Mouse (Mus musculus) hindbrain, postnatal 0 days (tissue): Measurements from ENCODE around the gene Dek. TPM values are rescaled to one million over a fixed set of nuclear protein-coding genes. Genes with fewer than 3 reads are reported as not detected.

Experiments used
- ATAC-seq: fragments of 200-750 bp; cut with Nextera tagmentation; 2 replicates; pipeline ENCODE4 v1.8.0; 2017; ENCODE audit warnings: mild to moderate bottlenecking, moderate TSS enrichment, moderate library complexity
- DNase-seq: peaks from one replicate; pipeline ENCODE4 v3.0.0-alpha.2; 2015; ENCODE audit warnings: low spot score
- H3K27ac ChIP-seq: fragments of 300-500 bp; sonication (generic); 2 replicates; pipeline ENCODE4 v1.5.1; 2014; ENCODE audit warnings: mild to moderate bottlenecking
- H3K27me3 ChIP-seq: fragments of 300-500 bp; sonication (generic); 2 replicates; pipeline ENCODE4 v1.6.1; 2014; ENCODE audit warnings: low read length, mixed read lengths; ENCODE audit not compliant: insufficient read depth
- H3K36me3 ChIP-seq: fragments of 300-500 bp; sonication (generic); 2 replicates; pipeline ENCODE4 v1.6.1; 2014; ENCODE audit warnings: low read length, mixed read lengths; ENCODE audit not compliant: insufficient read depth
- H3K4me1 ChIP-seq: fragments of 300-500 bp; sonication (generic); 2 replicates; pipeline ENCODE4 v1.6.1; 2014; ENCODE audit warnings: antibody characterized with exemption, low read length, mixed read lengths; ENCODE audit not compliant: insufficient read depth
- H3K4me2 ChIP-seq: fragments of 300-500 bp; sonication (generic); 2 replicates; pipeline ENCODE4 v1.6.1; 2014; ENCODE audit warnings: low read depth, mild to moderate bottlenecking, low read length, moderate library complexity, mixed read lengths
- H3K4me3 ChIP-seq: fragments of 300-500 bp; sonication (generic); 2 replicates; pipeline ENCODE4 v1.5.1; 2014; ENCODE audit warnings: low read length
- H3K9ac ChIP-seq: fragments of 300-500 bp; sonication (generic); replicated peaks from 2 replicates; pipeline ENCODE4 v1.6.1; 2014; ENCODE audit warnings: mild to moderate bottlenecking, low read length, moderate library complexity, mixed read lengths
- H3K9me3 ChIP-seq: fragments of 300-500 bp; sonication (generic); 2 replicates; pipeline ENCODE4 v1.6.1; 2016; ENCODE audit warnings: low read length, mixed read lengths
- CTCF ChIP-seq: IDR thresholded peaks from 2 replicates; pipeline ENCODE4 v1.5.1; 2016; ENCODE audit warnings: antibody characterized with exemption, control low read depth, low read depth
- WGBS: fragments of 180-500 bp; shearing (Covaris S2); extraction: QIAGEN DNeasy Blood & Tissue Kit; methylation state at CpG from one replicate; pipeline ENCODE4 v1.1.7; 2014; 5-methylcytosine and 5-hydroxymethylcytosine counted together
- polyA plus RNA-seq: library from polyadenylated mRNA; unstranded; fragments of >200 nt; fragmentation: Nextera tagmentation; extraction: Ambion mirVana; gene quantifications from 2 replicates; pipeline ENCODE4 v1.2.1, GENCODE M21; 2015
- total RNA-seq: library from RNA; depleted of rRNA; stranded (reverse); fragments of >200 nt; gene quantifications from 2 replicates; pipeline ENCODE4 v1.2.3, GENCODE M21; 2014

Dek gene
- total and polyA plus RNA-seq, 2 experiments from 2014 or later: 42.2 to 131 TPM

DNA sequence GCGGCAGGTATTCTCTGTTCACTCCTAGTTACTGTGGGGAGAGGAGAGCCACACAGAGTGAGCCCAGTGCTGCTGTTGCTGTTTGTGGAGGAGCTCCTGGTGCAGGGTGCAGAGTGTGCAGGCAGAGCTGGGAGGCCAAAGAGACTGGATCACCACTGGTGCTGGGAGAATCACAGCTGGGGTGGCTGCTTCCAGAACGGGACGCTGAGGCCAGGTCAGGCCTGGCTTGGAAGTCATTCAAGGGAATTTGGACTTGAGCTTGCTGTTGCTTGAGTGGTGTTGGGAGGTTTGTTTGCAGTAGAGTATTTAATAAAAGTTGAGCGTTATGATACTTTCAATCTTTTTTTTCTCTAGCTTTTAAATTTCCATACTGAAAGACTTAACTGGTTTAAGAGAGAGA, 58.0 kb downstream of the Dek start:
- H3K4me3 ChIP-seq: no peak overlapping the region
- WGBS: 91% methylated on average over 4 of the region's 4 CpGs
- H3K9ac ChIP-seq: no peak overlapping the region
- no peak overlapping the region for H3K4me2 ChIP-seq
- no peaks in the 10 kb centered on the region for H3K9me3 ChIP-seq
- H3K36me3 ChIP-seq: peaks cover 30% of the 10 kb centered on the region
- no peak for TF ChIP-seq CTCF
- no peak for DNase-seq
- no peaks in the 10 kb centered on the region for H3K4me1 ChIP-seq
- no peaks in the 10 kb centered on the region for H3K27me3 ChIP-seq
- no peak overlapping the region for H3K27ac ChIP-seq
- ATAC-seq: no peak

DNA sequence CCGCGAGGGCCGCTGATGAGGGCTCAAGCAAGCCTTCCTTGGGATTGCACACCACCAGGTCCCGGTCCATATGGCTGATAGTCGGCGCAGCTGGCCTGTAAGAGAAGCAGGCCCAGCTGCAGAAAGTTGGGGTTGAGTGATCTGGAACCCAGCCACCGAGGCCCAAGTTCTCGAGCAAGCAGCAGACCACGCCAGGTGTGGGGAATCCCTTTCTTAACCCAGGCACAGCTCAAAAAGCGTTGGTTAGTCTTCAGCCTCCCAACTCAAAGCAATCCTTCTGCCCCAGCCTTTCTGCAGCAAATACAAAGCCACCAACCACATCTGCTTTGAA, 61.4 kb downstream of the Dek start, which contains the start of gene Tpmt:
TSS of gene Tpmt (minus strand) at position 121 of the 331 bp plus-strand sequence.
- DNase-seq (peak; percentile 13), ATAC-seq (no peak)
- Histone ChIP-seq H3K4me2 (peak within 1 kb of the TSS; percentile 99), H3K27ac (peak within 1 kb of the TSS; percentile 77), H3K9ac (peak within 1 kb of the TSS; percentile 83), H3K36me3 (peaks cover 8% of the 10 kb centered on the region), H3K9me3 (no peaks in the 10 kb centered on the region), H3K4me1 (0 out of 2 replicates have a peak, but pooled peaks cover 3% of the 10 kb centered on the region), H3K27me3 (no peaks in the 10 kb centered on the region), H3K4me3 (peak within 1 kb of the TSS; percentile 86)
- 14% methylated on average over 10 of the region's 10 CpGs for WGBS
- no peak for TF ChIP-seq CTCF

DNA sequence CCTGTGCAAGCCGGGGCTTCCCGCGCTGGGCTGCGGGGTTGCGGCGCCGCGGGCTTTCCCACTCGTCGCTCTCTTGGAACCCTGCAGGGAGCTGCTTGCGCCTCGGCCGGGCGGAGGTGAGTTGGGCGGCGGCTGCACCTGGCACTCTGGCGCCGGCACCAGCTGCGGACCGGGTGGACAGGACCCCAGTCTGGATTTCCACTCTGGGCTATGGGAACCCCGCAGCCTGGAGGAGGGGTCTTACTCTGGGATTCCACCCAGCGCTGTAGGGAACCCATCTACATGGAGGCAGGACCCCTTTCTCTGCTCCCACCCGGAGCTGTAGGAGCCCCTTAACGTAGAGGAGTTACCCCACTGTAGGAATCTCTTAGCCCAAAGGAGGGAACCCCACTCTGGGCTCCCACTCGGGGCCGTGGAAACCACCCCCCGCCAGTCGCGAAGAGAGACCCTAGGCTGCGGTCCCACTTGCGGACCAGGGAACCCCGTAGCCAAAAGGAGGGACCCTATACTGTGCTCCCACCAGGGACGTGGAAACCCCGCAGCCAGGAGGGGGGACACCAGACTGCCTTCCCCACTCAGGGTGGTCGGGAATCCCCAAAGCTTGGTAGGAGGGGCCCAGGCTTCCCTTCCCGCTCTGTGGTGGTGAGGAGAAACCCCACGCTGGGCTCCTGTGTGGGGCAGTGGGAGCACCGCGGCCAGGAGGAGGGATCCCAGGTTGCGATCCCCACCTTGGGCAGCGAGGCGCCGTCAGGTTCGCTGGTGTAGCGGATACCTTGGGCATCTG, 62.0 kb downstream of the Dek start:
- peaks cover 3% of the 10 kb centered on the region; the same call in 1 of the 2 replicates for H3K36me3 ChIP-seq
- H3K9me3 ChIP-seq: no peaks in the 10 kb centered on the region
- no peak for TF ChIP-seq CTCF
- H3K27ac ChIP-seq: peak overlapping the region; percentile 77
- DNase-seq (no peak), ATAC-seq (peak; percentile 21)
- WGBS: 1% methylated on average over 45 of the region's 45 CpGs
- H3K9ac ChIP-seq: peak overlapping the region; percentile 83
- 0 out of 2 replicates have a peak, but pooled peaks cover 3% of the 10 kb centered on the region for H3K4me1 ChIP-seq
- H3K4me3 ChIP-seq: peak overlapping the region; percentile 86
- peak overlapping the region; percentile 99 for H3K4me2 ChIP-seq
- H3K27me3 ChIP-seq: no peaks in the 10 kb centered on the region

DNA sequence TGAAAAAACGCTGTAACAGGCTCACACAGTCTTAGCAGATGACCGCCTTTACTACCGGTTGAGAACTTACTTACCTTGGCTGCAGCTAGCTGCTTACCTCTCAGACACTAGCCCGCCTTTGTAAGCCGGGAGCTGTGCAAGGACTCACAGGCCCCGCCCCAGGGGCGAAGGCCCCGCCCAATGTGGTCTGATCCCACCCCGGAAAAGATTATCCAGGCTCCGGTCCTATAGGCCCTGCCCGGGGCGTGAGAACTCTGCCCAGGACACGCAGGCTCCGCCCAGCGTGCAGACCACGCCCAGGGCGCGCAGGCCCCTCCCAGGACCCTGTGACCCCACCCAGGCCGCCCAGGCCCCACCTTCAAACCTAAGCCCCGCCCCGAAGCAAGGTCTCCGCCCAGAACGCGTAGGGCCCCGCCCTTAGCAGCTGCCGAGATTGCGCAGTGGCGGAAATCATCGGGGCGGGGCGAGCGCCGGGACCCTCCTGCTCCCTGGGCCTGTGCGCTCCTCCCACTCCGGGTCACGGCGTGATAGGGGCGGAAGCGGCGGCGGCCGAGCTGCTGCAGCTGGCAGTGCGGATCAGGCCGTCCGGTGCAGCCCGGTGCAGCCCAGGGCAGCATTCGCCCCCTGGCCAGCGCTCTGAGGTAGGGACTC, 62.8 kb downstream of the Dek start, which contains the start of gene Kdm1b:
TSS of gene Kdm1b (plus strand) at position 470 of the 651 bp plus-strand sequence.
- under 1% methylated on average over 47 of the region's 48 CpGs for WGBS

DNA sequence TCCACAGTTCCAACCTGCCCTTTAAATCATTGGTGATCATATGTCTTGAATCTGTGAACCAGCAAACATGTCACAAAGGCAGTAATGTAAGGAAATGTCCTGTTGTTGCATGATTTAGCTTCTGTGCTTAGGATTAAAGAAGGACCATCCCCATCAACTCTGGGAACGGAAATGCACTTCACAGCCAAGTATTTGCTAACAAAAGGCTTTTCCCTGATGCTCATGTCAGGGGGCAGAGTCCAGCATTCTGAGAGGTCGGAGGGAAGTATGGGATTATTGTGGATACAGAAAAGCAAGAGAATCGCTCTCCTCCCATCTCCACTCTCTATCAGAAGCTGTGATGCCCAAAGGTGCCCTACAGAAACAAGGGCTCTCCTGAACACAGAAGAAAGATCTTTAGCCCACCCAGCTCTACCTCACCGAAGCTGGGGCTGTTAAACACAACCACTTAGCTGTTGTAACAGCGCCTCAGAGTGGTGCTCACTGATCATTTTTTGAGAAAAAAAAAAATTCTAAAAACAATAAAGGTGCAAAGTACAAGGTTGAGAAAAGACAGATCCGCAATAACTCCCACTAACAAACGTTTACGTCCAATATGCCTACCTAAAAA, 63.9 kb downstream of the Dek start:
- H3K9ac ChIP-seq: no peak overlapping the region
- DNase-seq: peak; percentile 43
- no peaks in the 10 kb centered on the region for H3K9me3 ChIP-seq
- H3K36me3 ChIP-seq: no peaks in the 10 kb centered on the region
- H3K4me1 ChIP-seq: 0 out of 2 replicates have a peak, but pooled peaks cover 3% of the 10 kb centered on the region
- peak; percentile 33 for TF ChIP-seq CTCF
- H3K27me3 ChIP-seq: no peaks in the 10 kb centered on the region
- no peak for ATAC-seq
- H3K27ac ChIP-seq: no peak overlapping the region
- peak overlapping the region; percentile 99 for H3K4me2 ChIP-seq
- WGBS: 42% methylated on average over 8 of the region's 8 CpGs
- peak overlapping the region; percentile 86 for H3K4me3 ChIP-seq

More for the DNA sequence above, 62.8 kb downstream of the Dek start, which contains the start of gene Kdm1b:
- no peak for TF ChIP-seq CTCF
- Histone ChIP-seq H3K4me3 (peak within 1 kb of the TSS; percentile 86), H3K4me2 (peak within 1 kb of the TSS; percentile 99), H3K27ac (peak within 1 kb of the TSS; percentile 77), H3K9ac (peak within 1 kb of the TSS; percentile 83), H3K4me1 (0 out of 2 replicates have a peak, but pooled peaks cover 3% of the 10 kb centered on the region), H3K9me3 (no peaks in the 10 kb centered on the region), H3K36me3 (no peaks in the 10 kb centered on the region), H3K27me3 (no peaks in the 10 kb centered on the region)
- ATAC-seq: peak; percentile 97
- peak; percentile 97 for DNase-seq

DNA sequence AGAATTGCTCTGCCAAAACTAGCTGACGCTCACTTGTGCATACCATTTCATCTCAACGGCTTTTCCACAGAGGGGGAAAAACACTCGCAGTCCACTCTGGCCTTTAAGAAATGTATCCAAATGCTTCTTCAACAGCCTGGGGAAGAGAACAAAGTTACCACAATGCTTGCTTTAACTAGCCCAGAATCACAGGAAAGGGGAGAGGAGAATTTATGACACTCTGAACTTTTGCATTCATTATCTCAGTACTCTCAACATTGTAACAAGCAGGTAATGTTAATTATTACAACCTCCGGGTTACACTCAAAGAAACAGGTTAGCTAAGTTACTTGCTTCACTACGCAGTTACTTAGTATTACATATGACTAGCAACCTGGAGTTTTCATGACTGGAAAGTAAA, 65.9 kb downstream of the Dek start:
- TF ChIP-seq CTCF: no peak
- WGBS: 98% methylated on average over 5 of the region's 5 CpGs
- H3K36me3 ChIP-seq: no peaks in the 10 kb centered on the region

More for the DNA sequence above, 65.9 kb downstream of the Dek start:
- Histone ChIP-seq H3K4me2 (no peak overlapping the region), H3K4me1 (0 out of 2 replicates have a peak, but pooled peaks cover 3% of the 10 kb centered on the region), H3K27ac (no peak overlapping the region), H3K9me3 (no peaks in the 10 kb centered on the region), H3K27me3 (no peaks in the 10 kb centered on the region), H3K9ac (no peak overlapping the region), H3K4me3 (no peak overlapping the region)
- no peak for DNase-seq
- no peak for ATAC-seq
